Mouse (Mus musculus) lung, postnatal 0 days (tissue): ENCODE measurements around the gene Fam193a.

Experiments used
- CTCF ChIP-seq: IDR thresholded peaks from 2 replicates; pipeline ENCODE4 v1.5.1; 2016; ENCODE audit warnings: antibody characterized with exemption, mild to moderate bottlenecking
- EP300 ChIP-seq: IDR thresholded peaks from 2 replicates; pipeline ENCODE4 v1.6.1; 2016; ENCODE audit warnings: antibody characterized with exemption, mild to moderate bottlenecking, control low read depth

DNA sequence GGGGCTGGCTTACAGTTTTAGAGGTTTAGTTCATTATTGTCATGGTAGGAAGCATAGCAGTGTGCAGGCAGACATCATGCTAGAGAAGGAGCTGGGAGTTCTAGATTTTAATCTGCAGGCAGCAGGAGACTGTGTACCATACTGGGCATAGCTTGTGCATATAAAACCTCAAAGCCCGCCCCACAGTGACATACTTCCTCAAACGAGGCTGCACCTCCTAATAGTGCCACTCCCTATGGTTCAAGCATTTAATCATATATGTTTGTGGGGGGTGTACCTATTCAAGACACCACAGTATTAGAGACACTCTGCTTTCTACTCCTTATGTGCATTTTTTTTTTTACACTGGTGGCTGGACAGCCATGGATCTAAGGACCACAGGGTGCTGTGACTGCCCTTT is 39.6 kb upstream of the Fam193a start:
- TF ChIP-seq CTCF (no peak), EP300 (no peak)
